Mouse (Mus musculus): Measurements from ENCODE around the gene Tagln3.
A peak's percentile ranks its signal among the peaks of the same experiment; 100 is the strongest.

The Tagln3 gene

DNA sequence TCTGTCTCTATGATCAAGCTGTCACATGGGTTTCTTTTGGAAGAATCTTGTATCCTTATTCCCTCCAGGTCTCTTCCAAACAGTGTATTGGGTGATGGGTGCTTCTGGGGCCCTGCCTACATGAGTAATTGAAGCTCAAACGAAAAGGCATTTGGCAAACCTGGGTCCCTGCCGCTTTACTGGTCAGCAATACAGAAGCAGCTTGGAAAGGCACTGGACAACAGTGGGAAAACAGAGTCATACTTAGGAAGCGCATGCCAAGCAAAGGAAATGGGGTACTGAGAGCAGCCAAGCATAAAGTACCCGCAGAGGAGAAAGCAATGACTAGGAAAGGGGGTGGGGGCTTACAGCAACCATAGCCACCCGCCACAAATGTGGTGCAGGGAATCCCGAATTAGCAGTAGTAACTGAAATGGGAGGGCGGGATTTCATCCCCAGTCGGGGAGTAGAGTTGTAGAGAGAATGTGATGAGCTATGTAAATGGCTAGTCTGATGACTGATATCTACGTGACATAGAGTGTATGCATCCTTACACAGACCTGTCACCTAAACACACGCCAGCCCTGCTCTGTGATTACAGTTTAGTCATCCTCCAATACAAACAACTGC is 4.3 kb downstream of the Tagln3 start:
- DNase-seq (ENCODE audit: low spot score): no peak

DNA sequence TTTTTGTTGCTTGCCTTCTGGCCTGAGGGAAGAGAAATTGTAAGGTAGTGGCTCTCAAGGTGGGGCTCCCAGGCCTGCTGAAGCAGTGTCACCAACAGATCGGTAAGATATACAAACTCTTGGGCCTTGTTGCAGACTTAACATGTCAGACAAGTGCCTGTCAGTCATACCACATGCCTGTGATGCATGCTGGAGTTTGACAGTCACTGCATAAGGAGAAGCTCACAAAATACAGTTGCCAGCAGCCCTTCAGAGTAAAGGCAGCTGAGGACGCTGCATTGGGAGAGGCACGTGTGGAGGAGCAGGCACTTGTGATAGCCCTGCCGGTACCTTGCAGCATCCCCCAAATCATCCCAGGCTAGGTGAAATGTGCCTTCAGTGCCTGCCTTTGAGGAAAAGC is 6.1 kb downstream of the Tagln3 start:
- no peak for DNase-seq (ENCODE audit: low spot score)

DNA sequence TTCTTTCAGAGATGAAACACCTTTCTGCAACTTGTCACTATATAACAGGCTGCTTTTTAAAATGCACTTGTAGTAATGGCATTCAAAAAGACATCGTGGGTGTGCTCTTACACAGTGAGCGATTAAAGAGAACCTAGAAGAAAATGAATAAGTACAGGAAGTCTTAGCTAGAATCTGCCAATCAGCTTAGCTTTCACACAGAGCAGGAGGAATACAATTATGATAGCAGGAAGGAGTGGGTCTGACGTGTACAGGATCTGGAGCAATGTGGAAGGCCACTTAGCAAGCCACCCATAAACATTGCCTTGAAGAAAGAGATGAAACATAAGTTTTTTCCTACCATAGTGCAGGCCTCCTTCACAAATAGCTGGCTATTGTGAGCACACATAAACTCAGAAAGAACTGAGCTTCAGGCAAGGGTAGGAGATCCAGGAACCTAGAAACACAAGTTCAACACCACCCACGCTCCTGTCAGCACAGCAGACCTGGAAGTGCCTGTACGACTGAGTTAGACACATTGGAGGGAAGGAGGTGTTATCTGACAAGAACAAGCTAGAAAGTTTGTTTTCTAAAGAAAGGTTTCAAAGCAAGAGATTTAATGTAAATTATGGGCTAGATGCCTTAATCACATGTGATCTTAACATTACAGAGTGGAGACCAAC is 9.8 kb downstream of the Tagln3 start:
- no peak for DNase-seq (ENCODE audit: low spot score)

DNA sequence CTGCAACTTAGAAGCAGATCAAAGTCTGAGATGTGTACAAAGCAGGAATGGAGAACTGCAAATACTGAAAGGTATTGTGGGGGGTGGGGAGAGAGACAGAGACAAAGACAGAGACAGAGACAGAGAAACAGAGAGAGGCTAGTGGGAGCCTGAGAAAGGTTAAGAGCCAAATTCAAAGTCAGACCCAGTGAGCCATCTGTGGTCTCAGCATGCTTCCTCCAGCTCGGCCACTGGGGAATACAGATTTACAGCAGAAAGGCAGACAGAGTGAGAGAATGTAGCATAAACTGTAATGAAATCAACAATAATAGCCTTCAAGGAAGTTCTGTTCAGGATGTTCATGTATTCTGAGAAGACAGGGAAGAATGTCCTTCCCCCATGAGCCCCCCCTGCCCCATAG is 10.5 kb downstream of the Tagln3 start:
- no peak for DNase-seq (ENCODE audit: low spot score)

DNA sequence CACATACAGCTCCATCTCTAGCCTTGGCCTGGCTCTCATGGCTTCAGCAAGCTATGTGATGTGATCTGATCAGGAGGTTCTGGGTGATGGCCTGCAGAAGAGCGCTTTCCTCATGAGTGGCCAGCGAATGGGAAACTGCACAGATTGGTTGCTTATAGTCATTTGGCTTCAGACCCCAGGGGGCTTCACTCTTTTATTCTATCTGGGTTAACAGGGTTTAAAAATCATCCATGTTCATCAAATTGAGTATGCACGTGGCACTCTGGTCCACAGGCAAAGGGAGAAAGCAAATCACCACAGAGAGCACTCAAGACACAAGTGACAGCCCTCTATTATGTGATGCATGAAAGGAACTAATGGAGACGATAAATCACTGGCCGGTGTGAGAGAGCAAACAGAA is 11.1 kb downstream of the Tagln3 start:
- no peak for DNase-seq (ENCODE audit: low spot score)

DNA sequence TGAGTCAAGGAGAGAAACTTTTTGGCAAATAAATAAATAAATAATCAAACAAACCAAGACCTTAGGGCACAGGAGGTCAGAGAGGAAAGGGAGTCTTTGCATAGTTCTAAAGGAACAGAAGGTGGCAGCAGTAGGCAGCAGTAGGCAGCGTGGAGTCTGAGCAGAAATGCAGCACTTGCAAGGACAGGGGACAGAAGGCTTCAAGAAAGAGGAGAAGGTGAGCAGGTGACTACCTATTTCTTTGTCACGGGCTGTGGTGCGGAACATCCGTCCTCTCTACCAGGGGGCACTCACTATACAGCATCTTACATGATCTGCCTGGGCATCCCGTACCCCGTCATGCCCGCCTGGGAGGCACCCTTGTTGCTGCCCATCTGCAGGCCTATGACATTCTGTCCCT is 13.1 kb downstream of the Tagln3 start:
- DNase-seq (ENCODE audit: low spot score): peak; percentile 27

DNA sequence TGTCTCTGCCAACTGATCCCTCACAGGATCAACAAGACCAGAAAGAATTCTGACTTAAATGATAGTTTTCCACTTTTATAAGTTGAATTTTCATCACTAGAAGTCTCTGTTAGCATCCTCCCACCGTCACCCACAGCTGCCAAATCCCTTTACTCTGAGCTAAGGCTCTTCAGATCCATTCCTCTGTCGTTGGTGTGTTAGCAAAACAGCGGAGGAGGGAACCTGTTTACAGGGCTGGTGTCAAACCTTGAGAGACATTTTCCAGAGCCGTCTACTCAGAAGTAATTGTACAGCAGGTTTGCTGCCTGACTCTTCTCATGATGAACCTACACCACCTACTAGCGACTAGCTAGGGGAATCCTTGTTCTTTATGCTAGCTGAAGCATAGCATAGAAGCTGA is 25.1 kb downstream of the Tagln3 start:
- DNase-seq (ENCODE audit: low spot score): no peak

DNA sequence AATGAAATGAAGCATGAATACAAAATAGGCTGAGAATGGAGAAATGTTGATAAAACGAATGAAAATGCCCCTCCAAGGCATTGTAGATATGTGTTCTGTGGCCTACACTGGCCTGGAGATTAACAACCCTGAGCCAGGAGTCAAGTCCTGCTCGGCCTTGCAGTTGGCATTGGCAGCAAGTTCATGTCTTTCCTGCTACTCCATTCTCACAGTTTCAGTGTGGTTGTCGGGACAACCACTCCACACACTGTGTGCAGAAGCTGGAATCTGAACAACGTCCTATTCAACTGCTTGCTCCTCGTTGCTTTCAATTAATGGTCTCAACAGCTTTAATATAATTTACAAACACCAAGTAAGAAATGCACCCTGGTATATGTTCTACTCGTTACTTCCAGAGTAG is 26.4 kb downstream of the Tagln3 start:
- DNase-seq (ENCODE audit: low spot score): no peak

DNA sequence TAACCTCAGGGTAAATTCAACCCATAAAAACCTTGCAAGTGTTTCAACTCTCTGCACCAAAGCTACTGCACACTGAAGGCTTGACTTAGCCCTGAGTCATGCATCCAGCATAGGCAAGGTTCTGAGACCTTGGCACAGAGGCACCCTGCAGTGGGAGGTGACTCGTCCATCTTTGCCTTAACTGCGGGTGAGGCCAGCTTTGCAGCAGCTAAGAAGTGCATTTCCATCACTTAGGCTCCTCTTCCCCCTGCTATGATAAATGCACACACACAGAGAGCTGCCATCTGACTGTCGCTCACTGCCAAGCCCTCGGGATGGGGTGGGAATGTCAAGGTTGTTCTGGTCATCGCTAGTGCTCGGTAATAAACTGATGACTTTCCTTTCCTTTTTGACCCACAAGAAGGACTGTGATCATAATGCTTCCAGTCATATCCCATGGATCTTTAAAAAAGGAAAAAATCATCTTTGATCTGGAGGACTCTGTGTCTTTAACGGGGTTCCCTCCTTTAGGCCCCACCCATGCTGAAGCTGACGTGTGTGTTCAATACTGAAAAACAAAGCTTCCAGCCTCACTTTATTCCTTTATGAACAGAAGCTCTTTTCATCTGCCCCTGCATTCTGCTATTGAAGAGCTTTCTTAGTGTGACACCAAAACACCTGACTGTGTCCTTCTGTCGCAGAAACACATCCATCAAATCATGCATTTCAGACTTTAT is 28.8 kb downstream of the Tagln3 start:
- no peak for DNase-seq (ENCODE audit: low spot score)

DNA sequence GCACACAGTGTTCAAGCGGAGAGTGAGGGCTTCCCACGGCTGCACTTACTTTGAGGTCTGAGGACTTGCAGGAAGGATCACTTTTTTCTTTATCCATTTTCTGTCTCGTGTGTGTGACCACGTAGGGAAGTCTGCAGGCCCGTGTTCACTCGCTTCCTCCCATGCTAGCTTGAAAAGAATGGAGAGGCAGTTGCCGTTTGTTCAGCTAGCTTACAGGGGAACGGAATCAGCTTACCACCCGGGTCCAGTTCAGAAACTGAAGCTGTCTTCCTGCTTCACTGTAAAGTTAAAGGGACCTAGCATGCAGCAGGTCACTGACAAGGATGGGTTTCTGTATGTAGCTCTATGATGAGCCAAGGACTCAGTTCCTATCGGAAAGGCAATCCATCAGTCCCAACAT is 30.9 kb downstream of the Tagln3 start, which contains the start of gene Tmprss7:
TSS of gene Tmprss7 (minus strand) at position 101 of the 400 bp plus-strand sequence.
- no peak for DNase-seq (ENCODE audit: low spot score)

DNA sequence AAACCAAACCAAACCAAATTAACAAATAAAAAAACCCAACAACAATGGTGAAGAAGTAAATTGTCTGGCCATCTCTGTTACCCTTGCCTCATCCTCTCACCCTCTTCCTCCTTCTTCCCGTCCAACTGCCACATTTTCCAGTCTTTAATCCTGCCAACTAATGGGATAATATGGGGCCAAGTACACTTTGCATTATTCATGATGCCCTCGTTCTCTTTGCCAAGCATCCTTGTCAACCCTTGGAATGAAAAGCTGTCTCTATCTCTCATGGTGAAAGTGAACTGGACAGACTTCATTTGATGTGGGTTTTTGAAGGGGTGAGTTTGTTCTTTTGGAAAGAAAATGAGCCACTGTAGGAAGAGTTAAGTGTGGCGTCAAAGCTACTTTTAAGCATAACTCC is 31.6 kb downstream of the Tagln3 start:
- DNase-seq (ENCODE audit: low spot score): no peak

DNA sequence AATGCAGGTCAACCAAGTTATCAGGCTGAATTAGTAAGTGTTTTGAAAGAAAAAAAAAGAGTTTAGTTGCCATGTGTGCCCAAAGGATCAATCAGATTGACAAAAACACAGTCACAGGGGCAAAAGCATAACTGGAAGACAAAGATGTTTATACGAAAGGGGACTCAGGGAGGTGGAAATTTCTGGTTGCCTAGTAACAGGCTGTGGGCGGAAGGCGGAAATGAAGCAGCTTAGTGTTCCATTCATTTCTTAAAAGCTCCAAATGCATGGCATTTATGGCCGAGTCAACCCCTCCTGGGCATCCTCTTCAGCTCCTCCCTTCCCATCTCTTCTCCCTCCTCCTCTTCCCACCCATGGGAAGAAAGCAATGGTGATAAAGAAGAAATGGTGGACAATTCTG is 34.2 kb downstream of the Tagln3 start:
- peak; percentile 64 for DNase-seq (ENCODE audit: low spot score)

DNA sequence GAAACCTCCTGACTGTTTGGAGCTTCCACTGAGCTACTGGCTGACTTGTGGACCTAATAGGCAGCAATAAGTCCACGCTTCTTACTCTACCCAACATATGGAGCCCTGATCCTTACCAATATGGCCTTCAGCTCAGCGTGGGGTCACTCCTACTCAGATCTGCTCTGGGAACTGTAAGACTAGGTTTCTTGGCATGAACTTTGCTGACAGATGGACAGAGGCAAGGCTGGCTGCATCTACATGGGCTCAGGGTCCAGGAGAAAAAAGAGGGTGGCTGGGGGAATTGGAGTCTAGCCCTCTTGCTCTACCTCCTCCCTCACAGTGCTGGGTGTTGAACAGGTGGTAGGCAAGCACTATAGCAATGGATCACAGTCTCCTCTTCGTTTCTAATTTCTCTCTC is 37.6 kb downstream of the Tagln3 start:
- no peak for DNase-seq (ENCODE audit: low spot score)

DNA sequence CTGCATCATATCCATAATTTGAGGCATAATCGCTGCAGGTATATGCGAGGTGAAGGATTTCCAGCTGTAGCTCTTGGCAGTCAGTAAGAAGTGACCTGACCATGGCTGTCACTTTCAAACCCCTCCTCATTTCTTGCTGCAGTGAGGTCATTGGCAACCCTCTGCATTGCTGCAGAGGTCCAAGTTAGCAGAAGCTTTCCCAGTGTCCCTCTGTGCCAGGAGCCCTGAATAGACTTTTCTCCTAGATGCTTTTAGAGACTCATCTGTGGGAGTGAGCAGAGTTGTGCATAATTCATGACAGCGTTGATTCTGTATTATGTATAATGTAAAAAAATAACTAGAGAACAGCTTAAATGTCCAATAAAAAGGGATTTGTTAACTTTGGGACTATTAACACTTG is 39.1 kb downstream of the Tagln3 start:
- DNase-seq (ENCODE audit: low spot score): no peak

DNA sequence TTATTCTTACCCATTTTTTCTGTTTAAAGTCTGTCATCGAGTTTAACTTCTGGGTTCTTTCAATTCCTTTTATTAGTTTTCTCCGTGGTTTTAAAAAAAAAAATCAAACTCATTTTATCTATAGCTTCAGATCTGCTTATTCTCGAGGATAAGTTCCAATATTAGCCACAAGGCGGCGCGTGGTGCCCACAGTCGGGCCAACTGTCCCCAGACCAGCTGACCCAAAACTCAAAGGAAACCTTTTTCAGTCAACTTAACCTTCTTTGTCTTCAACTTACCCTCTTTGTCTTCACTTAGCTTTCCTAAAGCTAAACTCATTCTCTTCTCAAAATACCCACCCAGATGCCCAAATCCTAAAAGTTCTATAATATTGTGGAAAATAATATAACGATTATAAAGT is 39.6 kb downstream of the Tagln3 start:
- peak; percentile 83 for DNase-seq (ENCODE audit: low spot score)

DNA sequence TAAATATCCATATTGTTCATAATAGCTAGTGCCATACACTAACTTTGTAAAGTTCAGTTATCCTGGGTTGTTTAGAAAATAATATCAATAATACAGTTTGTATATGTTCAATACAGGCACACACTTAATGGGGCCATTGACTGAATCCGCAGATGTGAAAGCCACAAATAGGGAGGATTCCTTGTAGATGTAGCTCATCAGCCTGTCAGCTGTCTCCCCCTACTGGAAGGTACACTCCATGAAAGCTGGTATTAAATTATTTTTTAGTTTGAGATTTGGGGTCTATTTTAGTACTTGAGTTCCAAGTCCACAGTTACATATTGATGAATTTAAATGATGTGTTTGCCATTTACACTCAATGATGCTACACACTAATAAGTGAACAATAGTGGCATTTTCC is 47.9 kb downstream of the Tagln3 start:
- DNase-seq (ENCODE audit: low spot score): peak; percentile 38

DNA sequence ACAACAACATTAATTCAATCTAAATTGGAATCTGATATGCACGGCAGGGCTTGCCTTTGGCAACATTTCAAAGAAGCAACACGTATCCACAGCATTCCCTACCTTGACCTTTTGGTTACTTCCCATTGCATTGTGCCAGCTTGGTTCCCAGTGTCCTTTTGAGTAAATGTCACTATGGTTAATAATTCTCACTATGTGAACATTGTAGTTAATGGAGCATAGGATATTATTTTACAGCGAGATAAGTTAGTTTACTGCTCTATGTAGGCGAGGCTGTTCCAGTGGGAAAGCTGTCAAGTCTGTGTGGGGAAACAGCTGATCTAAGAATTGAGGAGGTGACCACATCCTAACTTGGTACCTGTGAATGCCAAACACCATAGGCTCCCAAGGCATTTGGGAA is 54.4 kb downstream of the Tagln3 start:
- DNase-seq (ENCODE audit: low spot score): no peak

DNA sequence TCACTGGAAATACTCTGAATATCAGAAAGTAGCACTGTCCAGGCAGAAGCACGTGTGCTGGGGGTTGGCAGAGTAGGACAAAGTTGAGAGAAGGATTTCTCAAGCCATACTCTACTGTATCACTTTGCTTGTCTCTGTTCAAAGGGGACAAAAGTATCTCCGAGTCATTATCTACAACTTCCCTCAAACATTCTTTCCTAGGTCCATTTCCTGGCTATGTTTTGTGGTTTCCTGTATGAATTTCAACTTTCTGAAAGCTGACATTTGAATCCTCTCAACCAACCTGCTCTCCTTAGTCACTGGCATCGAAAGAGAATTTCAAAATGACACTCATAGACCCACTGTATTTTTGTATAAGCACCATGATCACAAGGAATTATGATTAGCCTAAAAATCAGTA is 56.2 kb downstream of the Tagln3 start:
- DNase-seq (ENCODE audit: low spot score): no peak

DNA sequence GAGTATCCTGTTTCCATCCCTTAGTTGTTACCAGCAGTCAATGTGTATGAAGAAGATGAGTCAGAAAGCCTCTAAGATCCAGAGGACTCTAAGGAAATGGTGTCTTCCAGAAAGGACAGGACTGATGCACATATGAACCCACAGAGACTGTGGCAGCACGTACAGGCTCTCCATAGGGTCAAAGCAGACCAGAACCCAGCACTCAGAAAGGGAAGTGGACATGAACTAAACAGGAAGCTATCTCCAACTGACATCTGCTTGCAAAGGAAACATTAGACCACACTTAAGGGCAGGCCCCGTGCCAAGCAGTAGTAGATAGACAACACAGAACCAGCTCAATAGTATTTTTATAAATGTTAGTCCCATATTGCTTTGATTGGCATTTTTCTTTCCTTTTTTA is 58.3 kb downstream of the Tagln3 start:
- DNase-seq (ENCODE audit: low spot score): no peak

DNA sequence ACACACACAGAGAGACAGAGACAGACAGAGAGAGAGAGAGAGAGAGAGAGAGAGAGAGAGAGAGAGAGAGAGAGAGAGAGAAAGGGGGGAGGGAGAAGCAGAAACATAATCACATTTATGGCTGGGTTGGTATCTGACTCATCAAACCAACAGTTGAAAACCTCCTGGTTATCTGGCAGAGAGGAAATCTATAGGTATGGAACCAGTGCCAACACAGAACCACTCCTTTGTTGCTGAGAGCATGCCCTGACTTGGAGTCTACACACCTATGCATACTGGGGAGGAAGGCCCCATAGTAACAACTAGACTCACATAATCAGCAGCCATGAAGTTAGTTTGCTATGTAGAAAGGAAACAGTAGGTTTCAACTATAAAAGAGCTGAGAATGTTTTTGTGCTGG is 62.0 kb downstream of the Tagln3 start:
- DNase-seq (ENCODE audit: low spot score): no peak
